Mouse (Mus musculus) forebrain, embryonic 15.5 days (tissue): Measurements from ENCODE around the gene Chd3. TPM values are rescaled to one million over a fixed set of nuclear protein-coding genes. Genes with fewer than 3 reads are reported as not detected.

ENCODE experiments used
- ATAC-seq: fragments of 200-750 bp; cut with Nextera tagmentation; replicated peaks from 2 replicates; pipeline ENCODE4 v1.8.0; 2017; ENCODE audit warnings: mild to moderate bottlenecking, moderate TSS enrichment, moderate library complexity
- H3K27ac ChIP-seq: fragments of 300-500 bp; sonication (generic); replicated peaks from 2 replicates; pipeline ENCODE4 v1.5.1; 2015; ENCODE audit warnings: mild to moderate bottlenecking, inconsistent platforms
- H3K27me3 ChIP-seq: fragments of 300-500 bp; sonication (generic); 2 replicates; pipeline ENCODE4 v1.6.1; 2015; ENCODE audit warnings: inconsistent platforms
- H3K36me3 ChIP-seq: fragments of 300-500 bp; sonication (generic); 2 replicates; pipeline ENCODE4 v1.6.1; 2015; ENCODE audit warnings: mild to moderate bottlenecking, inconsistent platforms
- H3K4me1 ChIP-seq: fragments of 300-500 bp; sonication (generic); 2 replicates; pipeline ENCODE4 v1.6.1; 2015; ENCODE audit warnings: inconsistent platforms
- H3K4me2 ChIP-seq: fragments of 300-500 bp; sonication (generic); replicated peaks from 2 replicates; pipeline ENCODE4 v1.6.1; 2015; ENCODE audit warnings: mild to moderate bottlenecking, inconsistent platforms
- H3K4me3 ChIP-seq: fragments of 300-500 bp; sonication (generic); 2 replicates; pipeline ENCODE4 v1.5.1; 2015; ENCODE audit warnings: mild to moderate bottlenecking, inconsistent platforms
- H3K9ac ChIP-seq: fragments of 300-500 bp; sonication (generic); replicated peaks from 2 replicates; pipeline ENCODE4 v1.6.1; 2015; ENCODE audit warnings: mild to moderate bottlenecking, inconsistent platforms
- H3K9me3 ChIP-seq: fragments of 300-500 bp; sonication (generic); 2 replicates; pipeline ENCODE4 v1.6.1; 2016; ENCODE audit warnings: inconsistent platforms
- WGBS: fragments of 180-500 bp; shearing (Covaris S2); methylation state at CpG from one replicate; pipeline ENCODE4 v1.1.7; 2015; ENCODE audit warnings: mixed read lengths; 5-methylcytosine and 5-hydroxymethylcytosine counted together
- polyA plus RNA-seq: library from polyadenylated mRNA; unstranded; fragments of >200 nt; fragmentation: Nextera tagmentation; extraction: Ambion mirVana; gene quantifications from 2 replicates; pipeline ENCODE4 v1.2.1, GENCODE M21; 2015

Chd3 gene
- polyA plus RNA-seq = 127 and 138 TPM in 2 replicates

GRCm38 (mm10) chr11:69369215-69369989 is at the start of gene Chd3:
Gene Chd3 (minus strand): TSS chr11:69369406.
- ATAC-seq = no peak
- no peaks in the 10 kb centered on the region for H3K9me3 ChIP-seq
- H3K4me2 ChIP-seq = peak within 1 kb of the TSS; percentile 95
- 0 out of 2 replicates have a peak, but pooled peaks cover under 1% of the 10 kb centered on the region for H3K36me3 ChIP-seq
- H3K27ac ChIP-seq = peak within 1 kb of the TSS; percentile 100
- H3K27me3 ChIP-seq = no peaks in the 10 kb centered on the region
- peak within 1 kb of the TSS; percentile 94 for H3K4me3 ChIP-seq
- peak within 1 kb of the TSS; percentile 100 for H3K9ac ChIP-seq
- peaks cover 62% of the 10 kb centered on the region for H3K4me1 ChIP-seq
- 2% methylated on average over 10 of the region's 34 CpGs for WGBS

- 0% methylated on average over 38 of the region's 39 CpGs for WGBS
- Histone ChIP-seq H3K9me3 (no peaks in the 10 kb centered on the region), H3K4me1 (peaks cover 77% of the 10 kb centered on the region), H3K9ac (peak overlapping the region; percentile 49), H3K27me3 (peaks cover 26% of the 10 kb centered on the region), H3K27ac (peak overlapping the region; percentile 99), H3K4me3 (peak overlapping the region; percentile 79), H3K4me2 (peak overlapping the region; percentile 98), H3K36me3 (0 out of 2 replicates have a peak, but pooled peaks cover 2% of the 10 kb centered on the region)
- no peak; the same call in 1 of the 2 replicates for ATAC-seq
Measured at GRCm38 (mm10) chr11:69417449-69418384, 48.5 kb upstream of the Chd3 start.

GRCm38 (mm10) chr11:69416921-69417448 is 47.8 kb upstream of the Chd3 start:
- no peak for ATAC-seq
- Histone ChIP-seq H3K27me3 (peaks cover 19% of the 10 kb centered on the region), H3K9me3 (no peaks in the 10 kb centered on the region), H3K4me3 (peak overlapping the region; percentile 79), H3K4me2 (peak overlapping the region; percentile 98), H3K4me1 (peaks cover 85% of the 10 kb centered on the region), H3K27ac (peak overlapping the region; percentile 99), H3K36me3 (0 out of 2 replicates have a peak, but pooled peaks cover 3% of the 10 kb centered on the region), H3K9ac (peak overlapping the region; percentile 48)
- 2% methylated on average over 8 of the region's 8 CpGs for WGBS

GRCm38 (mm10) chr11:69416509-69416908 is 47.3 kb upstream of the Chd3 start:
- peak overlapping the region; percentile 79 for H3K4me3 ChIP-seq
- peaks cover 14% of the 10 kb centered on the region; the same call in 1 of the 2 replicates for H3K27me3 ChIP-seq
- ATAC-seq = no peak
- no peaks in the 10 kb centered on the region for H3K9me3 ChIP-seq
- peak overlapping the region; percentile 99 for H3K27ac ChIP-seq
- H3K9ac ChIP-seq = peak overlapping the region; percentile 48
- H3K4me2 ChIP-seq = peak overlapping the region; percentile 98
- H3K36me3 ChIP-seq = 0 out of 2 replicates have a peak, but pooled peaks cover 6% of the 10 kb centered on the region
- WGBS = 0% methylated on average over 4 of the region's 4 CpGs
- peaks cover 87% of the 10 kb centered on the region for H3K4me1 ChIP-seq

GRCm38 (mm10) chr11:69415668-69416451 is 46.7 kb upstream of the Chd3 start:
- no peaks in the 10 kb centered on the region for H3K9me3 ChIP-seq
- H3K27ac ChIP-seq = peak overlapping the region; percentile 99
- 0 out of 2 replicates have a peak, but pooled peaks cover 6% of the 10 kb centered on the region for H3K36me3 ChIP-seq
- peaks cover 8% of the 10 kb centered on the region; the same call in 1 of the 2 replicates for H3K27me3 ChIP-seq
- peak overlapping the region; percentile 79 for H3K4me3 ChIP-seq
- under 1% methylated on average over 17 of the region's 25 CpGs for WGBS
- H3K4me1 ChIP-seq = peaks cover 84% of the 10 kb centered on the region
- peak overlapping the region; percentile 98 for H3K4me2 ChIP-seq
- peak overlapping the region; percentile 95 for H3K9ac ChIP-seq
- 0 out of 2 replicates have a peak, but pooled peaks have one; percentile 9 for ATAC-seq

GRCm38 (mm10) chr11:69415327-69415667 is 46.1 kb upstream of the Chd3 start:
- 0 out of 2 replicates have a peak, but pooled peaks have one; percentile 7 for ATAC-seq
- Histone ChIP-seq H3K4me1 (peaks cover 79% of the 10 kb centered on the region), H3K4me3 (peak overlapping the region; percentile 79), H3K4me2 (peak overlapping the region; percentile 93), H3K36me3 (0 out of 2 replicates have a peak, but pooled peaks cover 6% of the 10 kb centered on the region), H3K27ac (peak overlapping the region; percentile 99), H3K27me3 (0 out of 2 replicates have a peak, but pooled peaks cover 3% of the 10 kb centered on the region), H3K9me3 (no peaks in the 10 kb centered on the region), H3K9ac (peak overlapping the region; percentile 95)
- 2% methylated on average over 3 of the region's 3 CpGs for WGBS

GRCm38 (mm10) chr11:69414421-69415326 is 45.5 kb upstream of the Chd3 start:
- Histone ChIP-seq H3K9ac (peak overlapping the region; percentile 95), H3K4me2 (peak overlapping the region; percentile 93), H3K36me3 (0 out of 2 replicates have a peak, but pooled peaks cover 6% of the 10 kb centered on the region), H3K27ac (peak overlapping the region; percentile 99), H3K9me3 (no peaks in the 10 kb centered on the region), H3K27me3 (0 out of 2 replicates have a peak, but pooled peaks cover under 1% of the 10 kb centered on the region), H3K4me1 (peaks cover 73% of the 10 kb centered on the region), H3K4me3 (peak overlapping the region; percentile 79)
- ATAC-seq = no peak
- whole genome bisulfite sequencing = 12% methylated on average over 4 of the region's 4 CpGs

GRCm38 (mm10) chr11:69413221-69414181 is 44.3 kb upstream of the Chd3 start, which contains the start of gene Kdm6b:
Gene Kdm6b (minus strand): TSS chr11:69413675.
- H3K4me2 ChIP-seq = peak within 1 kb of the TSS; percentile 93
- H3K9ac ChIP-seq = peak within 1 kb of the TSS; percentile 95
- 33% methylated on average over 12 of the region's 12 CpGs for WGBS
- peak within 1 kb of the TSS; percentile 79 for H3K4me3 ChIP-seq
- no peak for ATAC-seq
- 0 out of 2 replicates have a peak, but pooled peaks cover 6% of the 10 kb centered on the region for H3K36me3 ChIP-seq
- no peaks in the 10 kb centered on the region for H3K9me3 ChIP-seq
- no peaks in the 10 kb centered on the region for H3K27me3 ChIP-seq
- H3K27ac ChIP-seq = peak within 1 kb of the TSS; percentile 99
- H3K4me1 ChIP-seq = peaks cover 69% of the 10 kb centered on the region

- no peaks in the 10 kb centered on the region for H3K9me3 ChIP-seq
- H3K36me3 ChIP-seq = peaks cover 11% of the 10 kb centered on the region; the same call in 1 of the 2 replicates
- H3K27me3 ChIP-seq = no peaks in the 10 kb centered on the region
- H3K27ac ChIP-seq = peak overlapping the region; percentile 99
- H3K4me1 ChIP-seq = peaks cover 69% of the 10 kb centered on the region
- peak overlapping the region; percentile 79 for H3K4me3 ChIP-seq
- ATAC-seq = no peak
- H3K4me2 ChIP-seq = peak overlapping the region; percentile 93
- WGBS = 55% methylated on average over 7 of the region's 7 CpGs
- peak overlapping the region; percentile 89 for H3K9ac ChIP-seq
Measured at GRCm38 (mm10) chr11:69412548-69412947, 43.3 kb upstream of the Chd3 start.
